Mouse (Mus musculus) right cerebral cortex, postnatal 4 days (tissue): ENCODE measurements at regions not wholly inside any gene's neighbourhood (a gene's known extent, or its start where the extent isn't known, plus 50 kb on each side); places are given as distances from the start of the nearest gene placed in this dataset.
A peak's percentile ranks its signal among the peaks of the same experiment; 100 is the strongest.

Experiments used
- DNase-seq: peaks from one replicate; pipeline ENCODE4 v3.0.0-alpha.2; 2022

GRCm38 (mm10) chr19:25729103-25729502 lies 56.9 kb downstream of the Dmrt2 start:
- DNase-seq: no peak

- DNase-seq: no peak
Measured at GRCm38 (mm10) chr19:25729633-25730032, 57.4 kb downstream of the Dmrt2 start.

GRCm38 (mm10) chr19:25778455-25778854 lies 106.2 kb downstream of the Dmrt2 start:
- no peak for DNase-seq

- DNase-seq: no peak
Measured at GRCm38 (mm10) chr19:25779356-25779755, 107.1 kb downstream of the Dmrt2 start.

- DNase-seq: no peak
Measured at GRCm38 (mm10) chr19:25781314-25781713, 109.1 kb downstream of the Dmrt2 start.

GRCm38 (mm10) chr19:25802692-25803091 lies 130.5 kb downstream of the Dmrt2 start:
- no peak for DNase-seq

- DNase-seq: peak; percentile 9
Measured at GRCm38 (mm10) chr19:25805351-25805750, 133.1 kb downstream of the Dmrt2 start.

GRCm38 (mm10) chr19:25813651-25814050 lies 141.4 kb downstream of the Dmrt2 start:
- DNase-seq: no peak

GRCm38 (mm10) chr19:25845158-25845557 lies 172.9 kb downstream of the Dmrt2 start:
- DNase-seq: no peak

GRCm38 (mm10) chr19:25856344-25856743 lies 184.1 kb downstream of the Dmrt2 start:
- no peak for DNase-seq

- DNase-seq: no peak
Measured at GRCm38 (mm10) chr19:25863312-25863711, 191.1 kb downstream of the Dmrt2 start.

- DNase-seq: no peak
Measured at GRCm38 (mm10) chr19:25906721-25907120, 234.5 kb downstream of the Dmrt2 start.

GRCm38 (mm10) chr19:25922052-25922451 lies 249.8 kb downstream of the Dmrt2 start:
- no peak for DNase-seq

GRCm38 (mm10) chr19:25922806-25923205 lies 250.6 kb downstream of the Dmrt2 start:
- no peak for DNase-seq

- DNase-seq: no peak
Measured at GRCm38 (mm10) chr19:25923727-25924384, 251.6 kb downstream of the Dmrt2 start.

- DNase-seq: no peak
Measured at GRCm38 (mm10) chr19:25924385-25924769, 252.2 kb downstream of the Dmrt2 start.

GRCm38 (mm10) chr19:25927220-25927619 lies 255.0 kb downstream of the Dmrt2 start:
- no peak for DNase-seq

- no peak for DNase-seq
Measured at GRCm38 (mm10) chr19:25937343-25937742, 265.1 kb downstream of the Dmrt2 start.

- no peak for DNase-seq
Measured at GRCm38 (mm10) chr19:25971210-25971609, 299.0 kb downstream of the Dmrt2 start.

- no peak for DNase-seq
Measured at GRCm38 (mm10) chr19:25975202-25975601, 303.0 kb downstream of the Dmrt2 start.

GRCm38 (mm10) chr19:25980308-25980707 lies 308.1 kb downstream of the Dmrt2 start:
- DNase-seq: no peak

GRCm38 (mm10) chr19:26014620-26015180 lies 342.5 kb downstream of the Dmrt2 start:
- peak; percentile 60 for DNase-seq

- DNase-seq: no peak
Measured at GRCm38 (mm10) chr19:26021141-26021540, 348.9 kb downstream of the Dmrt2 start.

- no peak for DNase-seq
Measured at GRCm38 (mm10) chr19:26026103-26026502, 353.9 kb downstream of the Dmrt2 start.

- DNase-seq: peak; percentile 12
Measured at GRCm38 (mm10) chr19:26037270-26037669, 365.1 kb downstream of the Dmrt2 start.
